Comparison of ENCODE assay signal across 15 mouse cellular contexts in the genomic region with DNA sequence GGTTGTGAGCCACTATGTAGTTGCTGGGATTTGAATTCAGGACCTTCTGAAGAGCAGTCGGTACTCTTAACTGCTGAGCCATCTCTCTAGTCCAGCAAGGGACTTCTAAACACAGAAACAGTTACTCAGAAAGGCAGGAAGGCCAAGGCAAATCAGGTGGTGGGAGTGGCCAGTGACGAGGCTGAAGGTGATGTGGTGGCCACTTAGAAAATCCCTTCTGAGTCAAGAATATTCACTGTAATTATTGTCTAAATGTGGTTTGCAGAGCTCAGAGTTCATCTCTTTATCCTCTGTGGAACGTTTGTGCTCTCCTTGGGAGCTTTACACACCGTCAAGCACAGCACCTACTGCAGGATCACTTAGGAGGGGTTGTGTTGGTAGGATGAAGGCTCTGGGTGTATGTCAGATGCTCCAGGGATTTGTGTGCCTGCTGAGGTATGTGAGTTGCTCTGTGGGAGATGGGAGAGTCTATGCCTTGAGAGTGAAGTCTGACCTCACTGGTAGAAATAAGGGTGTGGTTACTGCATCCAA.
"Had no signal": no experiment of that assay in that cellular context is flagged by ENCODE, and none has a peak within 500 bp of the region (broad histone marks: within the 10 kb centered on the region; RNA-seq: fewer than 3 reads in every experiment).

No protein-coding gene starts in this region.

- H3K27ac ChIP-seq: left cerebral cortex, adult 2 months; liver, embryonic 13.5 days; midbrain, embryonic 12.5 days; midbrain, embryonic 15.5 days; neural tube, embryonic 12.5 days; neural tube, embryonic 15.5 days; stomach, embryonic 15.5 days had no signal

- H3K4me3 ChIP-seq: left cerebral cortex, adult 2 months; liver, embryonic 13.5 days; midbrain, embryonic 12.5 days; midbrain, embryonic 15.5 days; neural tube, embryonic 12.5 days; neural tube, embryonic 15.5 days; stomach, embryonic 15.5 days had no signal

- DNase-seq: layer of hippocampus, postnatal 36 days; liver, embryonic 13.5 days; lung, adult 2 months; lung, postnatal 14 days; lung, postnatal 4 days; right cerebral cortex, postnatal 25 days; spleen, adult 18-20 months; thymus, postnatal 25 days had no signal

- H3K4me1 ChIP-seq: liver, embryonic 13.5 days; midbrain, embryonic 12.5 days; midbrain, embryonic 15.5 days; neural tube, embryonic 12.5 days; neural tube, embryonic 15.5 days; stomach, embryonic 15.5 days had no signal

- H3K27me3 ChIP-seq: liver, embryonic 13.5 days; midbrain, embryonic 12.5 days; midbrain, embryonic 15.5 days; neural tube, embryonic 12.5 days; neural tube, embryonic 15.5 days; stomach, embryonic 15.5 days had no signal

- H3K9ac ChIP-seq: liver, embryonic 13.5 days; midbrain, embryonic 12.5 days; midbrain, embryonic 15.5 days; neural tube, embryonic 12.5 days; neural tube, embryonic 15.5 days; stomach, embryonic 15.5 days had no signal

- H3K4me2 ChIP-seq: liver, embryonic 13.5 days; midbrain, embryonic 12.5 days; midbrain, embryonic 15.5 days; neural tube, embryonic 12.5 days; neural tube, embryonic 15.5 days; stomach, embryonic 15.5 days had no signal

- H3K36me3 ChIP-seq: liver, embryonic 13.5 days; midbrain, embryonic 12.5 days; midbrain, embryonic 15.5 days; neural tube, embryonic 12.5 days; neural tube, embryonic 15.5 days; stomach, embryonic 15.5 days had no signal

- ATAC-seq: intestine, embryonic 16.5 days; midbrain, embryonic 15.5 days had no signal

- H3K9me3 ChIP-seq: liver, embryonic 13.5 days; midbrain, embryonic 12.5 days; midbrain, embryonic 15.5 days; neural tube, embryonic 12.5 days; neural tube, embryonic 15.5 days; stomach, embryonic 15.5 days had no signal
